Mouse (Mus musculus) liver, embryonic 14.5 days (tissue): Measurements from ENCODE around the gene Tgfbr1. TPM values are rescaled to one million over a fixed set of nuclear protein-coding genes. Genes with fewer than 3 reads are reported as not detected.
"Not testable (repeated sequence)": the region's sequence is repeated elsewhere in the genome, so short reads cannot be mapped to it uniquely, and the experiment has no call there.

Source experiments
- ATAC-seq: fragments of 200-750 bp; cut with Nextera tagmentation; 2 replicates; pipeline ENCODE4 v1.8.0; 2017; ENCODE audit warnings: moderate number of reproducible peaks, mild to moderate bottlenecking, moderate library complexity; ENCODE audit not compliant: insufficient read depth
- DNase-seq, 3 experiments: peaks; one replicate each; pipeline ENCODE4 v3.0.0-alpha.2; 2012 to 2013; ENCODE audit warnings: low read depth in 3 of 3, low spot score in 3 of 3
- H3K27ac ChIP-seq: fragments of 300-500 bp; sonication (generic); 2 replicates; pipeline ENCODE4 v1.5.1; 2014; ENCODE audit warnings: moderate library complexity, mild to moderate bottlenecking, control low read depth, inconsistent platforms
- H3K27me3 ChIP-seq: fragments of 300-500 bp; sonication (generic); 2 replicates; pipeline ENCODE4 v1.6.1; 2014; ENCODE audit warnings: mild to moderate bottlenecking, low read length, moderate library complexity; ENCODE audit not compliant: control insufficient read depth, insufficient read depth
- H3K36me3 ChIP-seq: fragments of 300-500 bp; sonication (generic); replicated peaks from 2 replicates; pipeline ENCODE4 v1.6.1; 2014; ENCODE audit warnings: low read depth; ENCODE audit not compliant: control insufficient read depth, insufficient read depth
- H3K4me1 ChIP-seq, 2 experiments: fragments of 200-500 bp in 1 of 2; fragments of 300-500 bp in 1 of 2; sonication (generic) in 1 of 2; replicated peaks; 2 replicates each; pipeline ENCODE4 v1.6.1; 2012 to 2014; ENCODE audit warnings: antibody characterized with exemption in 1 of 2, inconsistent platforms in 1 of 2, low read length in 1 of 2; ENCODE audit not compliant: control insufficient read depth in 2 of 2, insufficient read depth in 2 of 2
- H3K4me2 ChIP-seq: fragments of 300-500 bp; sonication (generic); 2 replicates; pipeline ENCODE4 v1.6.1; 2014; ENCODE audit warnings: low read depth, mild to moderate bottlenecking, control low read depth, moderate library complexity
- H3K4me3 ChIP-seq, 2 experiments: fragments of 200-500 bp in 1 of 2; fragments of 300-500 bp in 1 of 2; sonication (generic) in 1 of 2; 2 replicates each; pipeline ENCODE4 v1.5.1; 2012 to 2014; ENCODE audit warnings: low read depth in 2 of 2, low read length in 2 of 2, mild to moderate bottlenecking in 2 of 2, control low read depth in 1 of 2, inconsistent platforms in 1 of 2, moderate library complexity in 1 of 2; ENCODE audit not compliant: insufficient read depth in 1 of 2
- H3K9ac ChIP-seq: fragments of 300-500 bp; sonication (generic); replicated peaks from 2 replicates; pipeline ENCODE4 v1.6.1; 2014; ENCODE audit warnings: mild to moderate bottlenecking, control low read depth, moderate library complexity
- H3K9me3 ChIP-seq: fragments of 300-500 bp; sonication (generic); 2 replicates; pipeline ENCODE4 v1.6.1; 2016; ENCODE audit warnings: low read length, mixed read lengths; ENCODE audit not compliant: control insufficient read depth
- CTCF ChIP-seq: IDR thresholded peaks from 2 replicates; pipeline ENCODE4 v1.5.1; 2016; ENCODE audit warnings: antibody characterized with exemption, low read depth, control low read depth
- EP300 ChIP-seq: IDR thresholded peaks from 2 replicates; pipeline ENCODE4 v1.6.1; 2016; ENCODE audit warnings: antibody characterized with exemption, low read depth
- WGBS: fragments of 180-500 bp; shearing (Covaris S2); extraction: QIAGEN DNeasy Blood & Tissue Kit; methylation state at CpG from one replicate; pipeline ENCODE4 v1.1.7; 2014; ENCODE audit not compliant: insufficient replicate concordance; 5-methylcytosine and 5-hydroxymethylcytosine counted together
- polyA plus RNA-seq, 2 experiments: library from polyadenylated mRNA; depleted of rRNA in 1 of 2; stranded (reverse) in 1 of 2; unstranded in 1 of 2; fragments of >200 nt; fragmentation: Nextera tagmentation in 1 of 2; extraction: Ambion mirVana in 1 of 2; gene quantifications; 2 replicates each; pipeline versions ENCODE4 v1.2.1 to v1.2.3; 2012 to 2014

Tgfbr1 gene
- polyA plus RNA-seq, 2 experiments, result 3.2 to 5.7 TPM

GRCm38 (mm10) chr4:47354304-47354703 is 1.3 kb downstream of the Tgfbr1 start:
- H3K36me3 ChIP-seq, result no peaks in the 10 kb centered on the region
- ATAC-seq, result no peak
- 51% methylated on average over 3 of the region's 3 CpGs for WGBS
- no peak overlapping the region for H3K27ac ChIP-seq
- no peak for DNase-seq
- H3K4me2 ChIP-seq, result peak overlapping the region; percentile 89
- no peaks in the 10 kb centered on the region for H3K9me3 ChIP-seq
- TF ChIP-seq EP300 (no peak), CTCF (no peak)
- peak overlapping the region in 1 of 2 experiments; percentile 77; a peak in 2 of 4 replicates for H3K4me3 ChIP-seq
- H3K27me3 ChIP-seq, result peaks cover 13% of the 10 kb centered on the region
- H3K9ac ChIP-seq, result no peak overlapping the region
- no peaks in the 10 kb centered on the region; a peak in 1 of 4 replicates for H3K4me1 ChIP-seq

- no peak overlapping the region for H3K4me2 ChIP-seq
- no peak overlapping the region for H3K9ac ChIP-seq
- 65% methylated on average over 2 of the region's 2 CpGs for WGBS
- H3K36me3 ChIP-seq, result no peaks in the 10 kb centered on the region
- no peak for ATAC-seq
- TF ChIP-seq EP300 (no peak), CTCF (no peak)
- no peak overlapping the region for H3K4me3 ChIP-seq
- no peak overlapping the region for H3K27ac ChIP-seq
- H3K9me3 ChIP-seq, result no peaks in the 10 kb centered on the region
- DNase-seq, result no peak
- H3K27me3 ChIP-seq, result no peaks in the 10 kb centered on the region
- no peaks in the 10 kb centered on the region for H3K4me1 ChIP-seq
Observed at GRCm38 (mm10) chr4:47362662-47363061, 9.6 kb downstream of the Tgfbr1 start.

DNA sequence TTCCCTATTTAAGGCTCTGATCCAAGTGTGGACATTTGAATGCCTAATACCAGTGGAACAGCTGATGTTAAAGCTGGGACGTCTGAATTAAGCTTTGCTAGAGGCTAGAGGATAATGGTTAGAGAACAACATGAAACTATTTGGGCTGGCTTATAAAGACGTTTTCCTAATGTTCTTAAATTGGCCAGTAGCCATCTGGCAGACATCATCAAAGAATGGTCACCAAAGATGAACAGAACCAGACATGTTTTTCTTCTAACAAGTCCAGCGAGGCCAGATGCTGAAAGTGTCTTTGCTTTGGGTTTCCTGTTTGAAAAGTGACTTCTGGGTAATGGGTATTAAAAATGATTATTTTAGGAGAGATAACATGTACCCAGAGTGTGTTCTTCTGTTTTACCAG is 10.1 kb downstream of the Tgfbr1 start:
- no peak for DNase-seq
- 46% methylated on average over 3 of the region's 3 CpGs for WGBS
- no peak overlapping the region for H3K9ac ChIP-seq
- H3K27me3 ChIP-seq, result no peaks in the 10 kb centered on the region
- H3K4me2 ChIP-seq, result no peak overlapping the region
- H3K27ac ChIP-seq, result no peak overlapping the region
- no peaks in the 10 kb centered on the region for H3K9me3 ChIP-seq
- no peaks in the 10 kb centered on the region for H3K4me1 ChIP-seq
- H3K36me3 ChIP-seq, result no peaks in the 10 kb centered on the region
- no peak for TF ChIP-seq EP300
- TF ChIP-seq CTCF, result no peak
- no peak overlapping the region for H3K4me3 ChIP-seq
- no peak for ATAC-seq

DNA sequence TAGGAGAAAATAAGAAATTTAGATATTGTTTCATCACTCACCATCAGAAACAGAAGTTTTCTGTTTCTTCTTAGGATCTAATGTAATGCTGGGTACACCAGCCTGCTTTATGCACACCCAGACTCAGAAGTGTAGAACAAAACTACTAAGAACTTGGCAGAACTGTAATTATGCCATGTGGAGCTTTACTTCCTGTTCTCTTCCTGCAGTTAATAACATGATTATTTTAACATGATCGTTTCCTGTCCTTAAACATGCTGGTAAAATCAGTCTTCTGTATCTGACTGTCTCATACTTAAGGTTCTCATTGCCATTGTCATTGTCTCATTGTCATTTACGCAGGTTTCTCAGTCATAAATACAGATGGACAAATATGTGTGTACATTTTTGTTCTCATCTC is 15.7 kb downstream of the Tgfbr1 start:
- TF ChIP-seq EP300 (no peak), CTCF (no peak)
- 42% methylated on average over 2 of the region's 2 CpGs for WGBS
- H3K9me3 ChIP-seq, result no peaks in the 10 kb centered on the region
- no peaks in the 10 kb centered on the region for H3K4me1 ChIP-seq
- H3K27ac ChIP-seq, result no peak overlapping the region
- H3K4me2 ChIP-seq, result no peak overlapping the region
- H3K9ac ChIP-seq, result no peak overlapping the region
- H3K4me3 ChIP-seq, result no peak overlapping the region
- ATAC-seq, result no peak
- no peak for DNase-seq
- H3K27me3 ChIP-seq, result no peaks in the 10 kb centered on the region
- H3K36me3 ChIP-seq, result no peaks in the 10 kb centered on the region

- Histone ChIP-seq H3K9ac (no peak overlapping the region), H3K27ac (no peak overlapping the region), H3K4me3 (no peak overlapping the region), H3K27me3 (no peaks in the 10 kb centered on the region), H3K4me2 (no peak overlapping the region), H3K36me3 (no peaks in the 10 kb centered on the region), H3K9me3 (no peaks in the 10 kb centered on the region), H3K4me1 (no peaks in the 10 kb centered on the region)
- no peak for ATAC-seq
- DNase-seq, result no peak
- WGBS, result 21% methylated on average over 1 of the region's 1 CpGs
- TF ChIP-seq CTCF (no peak), EP300 (no peak)
Observed at GRCm38 (mm10) chr4:47378716-47379115, 25.7 kb downstream of the Tgfbr1 start.

DNA sequence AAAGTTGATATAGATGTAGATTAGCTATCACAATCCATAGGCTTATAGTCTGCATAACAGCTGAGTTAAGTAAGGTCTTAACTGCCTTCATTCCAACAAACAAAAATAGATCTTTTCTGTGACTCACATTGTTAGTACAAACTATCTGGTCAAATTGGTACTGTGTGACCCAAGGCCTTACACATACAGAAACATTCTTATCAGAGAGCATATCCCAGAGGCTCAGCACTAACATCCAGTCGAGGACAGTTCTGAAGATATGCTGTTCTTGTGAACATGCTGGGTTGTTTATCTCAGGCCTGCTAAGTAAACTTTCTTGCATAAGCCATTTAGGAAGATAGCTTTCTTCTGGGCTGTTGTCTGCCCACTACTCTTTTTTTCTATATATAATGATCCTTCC is 29.4 kb downstream of the Tgfbr1 start:
- Histone ChIP-seq H3K4me2 (no peak overlapping the region), H3K27ac (no peak overlapping the region), H3K36me3 (no peaks in the 10 kb centered on the region), H3K9me3 (no peaks in the 10 kb centered on the region), H3K9ac (no peak overlapping the region), H3K4me1 (no peaks in the 10 kb centered on the region), H3K27me3 (no peaks in the 10 kb centered on the region), H3K4me3 (no peak overlapping the region)
- TF ChIP-seq CTCF, result no peak
- no peak for TF ChIP-seq EP300
- ATAC-seq (no peak), DNase-seq (no peak)
- 27% methylated on average over 1 of the region's 1 CpGs for WGBS

DNA sequence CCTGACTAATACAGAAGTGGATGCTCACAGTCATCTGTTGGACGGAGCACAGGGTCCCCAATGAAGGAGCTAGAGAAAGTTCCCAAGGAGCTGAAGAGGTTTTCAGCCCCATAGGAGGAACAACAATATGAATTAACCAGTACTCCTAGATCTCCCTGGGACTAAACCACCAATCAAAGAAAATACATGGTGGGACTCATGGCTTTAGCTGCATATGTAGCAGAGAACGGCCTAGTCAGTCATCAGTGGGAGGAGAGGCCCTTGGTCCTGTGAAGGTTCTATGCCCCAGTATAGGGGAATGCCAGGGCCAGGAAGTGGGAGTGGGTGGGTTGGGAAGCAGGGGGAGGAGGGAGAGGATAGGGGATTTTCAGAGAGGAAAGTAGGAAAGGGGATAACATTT is 38.9 kb downstream of the Tgfbr1 start:
- not testable (repeated sequence) for H3K27ac ChIP-seq, H3K36me3 ChIP-seq, H3K4me1 ChIP-seq, H3K9me3 ChIP-seq, H3K27me3 ChIP-seq, ATAC-seq, DNase-seq, H3K9ac ChIP-seq, H3K4me3 ChIP-seq, H3K4me2 ChIP-seq
- 74% methylated on average over 2 of the region's 2 CpGs for WGBS
